Mouse (Mus musculus) forebrain, embryonic 15.5 days (tissue): ENCODE measurements around the gene Gm5565. TPM values are rescaled to one million over a fixed set of nuclear protein-coding genes. Genes with fewer than 3 reads are reported as not detected.
"Not testable (repeated sequence)": the region's sequence is repeated elsewhere in the genome, so short reads cannot be mapped to it uniquely, and the experiment has no call there.

Experiments used
- ATAC-seq: fragments of 200-750 bp; cut with Nextera tagmentation; replicated peaks from 2 replicates; pipeline ENCODE4 v1.8.0; 2017; ENCODE audit warnings: mild to moderate bottlenecking, moderate TSS enrichment, moderate library complexity
- H3K27ac ChIP-seq: fragments of 300-500 bp; sonication (generic); replicated peaks from 2 replicates; pipeline ENCODE4 v1.5.1; 2015; ENCODE audit warnings: mild to moderate bottlenecking, inconsistent platforms
- H3K27me3 ChIP-seq: fragments of 300-500 bp; sonication (generic); 2 replicates; pipeline ENCODE4 v1.6.1; 2015; ENCODE audit warnings: inconsistent platforms
- H3K36me3 ChIP-seq: fragments of 300-500 bp; sonication (generic); 2 replicates; pipeline ENCODE4 v1.6.1; 2015; ENCODE audit warnings: mild to moderate bottlenecking, inconsistent platforms
- H3K4me1 ChIP-seq: fragments of 300-500 bp; sonication (generic); 2 replicates; pipeline ENCODE4 v1.6.1; 2015; ENCODE audit warnings: inconsistent platforms
- H3K4me2 ChIP-seq: fragments of 300-500 bp; sonication (generic); replicated peaks from 2 replicates; pipeline ENCODE4 v1.6.1; 2015; ENCODE audit warnings: mild to moderate bottlenecking, inconsistent platforms
- H3K4me3 ChIP-seq: fragments of 300-500 bp; sonication (generic); 2 replicates; pipeline ENCODE4 v1.5.1; 2015; ENCODE audit warnings: mild to moderate bottlenecking, inconsistent platforms
- H3K9ac ChIP-seq: fragments of 300-500 bp; sonication (generic); replicated peaks from 2 replicates; pipeline ENCODE4 v1.6.1; 2015; ENCODE audit warnings: mild to moderate bottlenecking, inconsistent platforms
- H3K9me3 ChIP-seq: fragments of 300-500 bp; sonication (generic); 2 replicates; pipeline ENCODE4 v1.6.1; 2016; ENCODE audit warnings: inconsistent platforms
- WGBS: fragments of 180-500 bp; shearing (Covaris S2); methylation state at CpG from one replicate; pipeline ENCODE4 v1.1.7; 2015; ENCODE audit warnings: mixed read lengths; 5-methylcytosine and 5-hydroxymethylcytosine counted together
- polyA plus RNA-seq: library from polyadenylated mRNA; unstranded; fragments of >200 nt; fragmentation: Nextera tagmentation; extraction: Ambion mirVana; gene quantifications from 2 replicates; pipeline ENCODE4 v1.2.1, GENCODE M21; 2015

Gene Gm5565
- polyA plus RNA-seq: not detected in 2 replicates

GRCm38 (mm10) chr5:146160439-146160838 lies at the start of gene Gm5565:
Gm5565 (minus strand) TSS chr5:146160539.
- H3K9ac ChIP-seq, H3K27ac ChIP-seq, H3K36me3 ChIP-seq, H3K9me3 ChIP-seq, ATAC-seq, H3K4me1 ChIP-seq, H3K4me3 ChIP-seq, H3K27me3 ChIP-seq, H3K4me2 ChIP-seq: not testable (repeated sequence)
- WGBS: 94% methylated on average over 3 of the region's 3 CpGs

DNA sequence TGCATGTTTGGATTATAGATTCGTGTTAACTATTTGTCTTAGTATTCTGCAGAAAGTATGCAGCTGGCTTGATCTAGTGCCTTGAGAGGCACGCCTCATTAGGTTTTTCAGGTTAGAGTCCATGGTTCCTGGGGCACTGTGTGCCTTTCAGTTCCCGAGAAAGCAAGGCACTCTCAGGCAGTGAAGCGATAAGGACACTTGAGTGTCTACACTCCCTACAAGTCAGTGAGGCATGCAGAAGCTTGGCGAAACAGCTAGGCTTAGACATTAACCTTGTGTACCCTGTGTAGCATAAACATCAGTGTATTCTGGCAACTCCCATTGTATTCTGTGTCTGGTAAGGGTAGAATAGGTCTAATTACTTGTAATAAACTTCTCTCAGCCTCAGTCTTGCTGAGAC lies 45.2 kb upstream of the Gm5565 start:
- no peak for ATAC-seq
- Histone ChIP-seq H3K27me3 (no peaks in the 10 kb centered on the region), H3K9me3 (no peaks in the 10 kb centered on the region), H3K4me3 (no peak overlapping the region), H3K36me3 (peaks cover 85% of the 10 kb centered on the region), H3K27ac (no peak overlapping the region), H3K4me1 (no peaks in the 10 kb centered on the region), H3K4me2 (no peak overlapping the region), H3K9ac (no peak overlapping the region)
- WGBS: 92% methylated on average over 5 of the region's 5 CpGs

DNA sequence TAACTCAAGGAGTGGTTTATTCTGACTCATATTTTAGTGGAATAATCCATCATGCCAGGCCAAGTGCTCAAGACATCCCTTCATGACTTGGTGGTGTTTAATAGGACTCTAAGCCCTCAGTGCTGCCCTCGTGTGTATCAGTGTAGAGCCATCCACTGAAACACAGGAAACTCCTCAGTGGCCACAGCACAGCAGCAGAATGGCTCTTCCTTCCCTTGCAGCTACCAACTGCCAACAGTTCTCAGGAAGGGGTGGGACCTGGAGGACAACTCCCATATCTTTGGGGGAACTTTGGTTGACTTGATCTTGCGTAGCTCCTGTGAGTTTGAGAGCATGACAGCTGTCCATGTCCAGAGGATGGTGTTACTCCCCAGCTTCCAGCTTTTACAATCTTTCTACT lies 43.6 kb upstream of the Gm5565 start:
- Histone ChIP-seq H3K36me3 (peaks cover 74% of the 10 kb centered on the region), H3K9me3 (no peaks in the 10 kb centered on the region), H3K4me1 (no peaks in the 10 kb centered on the region), H3K9ac (no peak overlapping the region), H3K27me3 (no peaks in the 10 kb centered on the region), H3K4me3 (no peak overlapping the region), H3K4me2 (no peak overlapping the region), H3K27ac (no peak overlapping the region)
- 94% methylated on average over 2 of the region's 2 CpGs for WGBS
- no peak for ATAC-seq

DNA sequence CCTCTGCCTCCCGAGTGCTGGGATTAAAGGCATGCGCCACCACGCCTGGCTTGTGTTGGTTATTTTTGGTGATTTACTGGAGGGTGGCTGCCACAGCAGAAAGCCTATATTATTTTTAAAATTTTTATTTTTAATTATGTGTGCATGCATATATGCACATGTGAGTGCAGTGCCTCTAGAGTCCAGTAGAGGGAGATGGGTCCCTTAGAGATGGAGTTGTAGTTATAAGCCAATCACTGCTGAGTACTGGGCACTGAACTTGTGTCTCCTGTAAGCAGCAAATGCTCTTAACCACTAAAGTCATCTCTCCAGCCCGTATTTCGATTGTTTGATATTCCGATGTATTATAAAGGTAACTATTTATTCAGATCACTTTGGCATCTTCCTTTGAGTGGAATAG lies 40.2 kb upstream of the Gm5565 start:
- ATAC-seq: no peak
- WGBS: 95% methylated on average over 6 of the region's 6 CpGs
- H3K9me3 ChIP-seq: no peaks in the 10 kb centered on the region
- H3K4me3 ChIP-seq: no peak overlapping the region
- no peaks in the 10 kb centered on the region for H3K4me1 ChIP-seq
- peaks cover 42% of the 10 kb centered on the region for H3K36me3 ChIP-seq
- no peak overlapping the region for H3K4me2 ChIP-seq
- H3K9ac ChIP-seq: no peak overlapping the region
- no peaks in the 10 kb centered on the region for H3K27me3 ChIP-seq
- H3K27ac ChIP-seq: no peak overlapping the region

- Histone ChIP-seq H3K9me3 (no peaks in the 10 kb centered on the region), H3K27ac (no peak overlapping the region)
- WGBS: 82% methylated on average over 2 of the region's 2 CpGs
These were observed 39.2 kb upstream of the Gm5565 start for GRCm38 (mm10) chr5:146199540-146199939.

GRCm38 (mm10) chr5:146199073-146199472 lies 38.7 kb upstream of the Gm5565 start:
- Histone ChIP-seq H3K36me3 (peaks cover 27% of the 10 kb centered on the region), H3K9ac (no peak overlapping the region), H3K4me3 (no peak overlapping the region), H3K4me1 (no peaks in the 10 kb centered on the region), H3K27me3 (no peaks in the 10 kb centered on the region), H3K27ac (no peak overlapping the region), H3K9me3 (peaks cover 3% of the 10 kb centered on the region; the same call in 1 of the 2 replicates), H3K4me2 (no peak overlapping the region)
- no peak for ATAC-seq

More at GRCm38 (mm10) chr5:146199540-146199939, 39.2 kb upstream of the Gm5565 start:
- Histone ChIP-seq H3K4me2 (no peak overlapping the region), H3K27me3 (no peaks in the 10 kb centered on the region), H3K36me3 (peaks cover 32% of the 10 kb centered on the region), H3K4me3 (no peak overlapping the region), H3K4me1 (no peaks in the 10 kb centered on the region), H3K9ac (no peak overlapping the region)
- ATAC-seq: no peak

- Histone ChIP-seq H3K9ac (no peak overlapping the region), H3K27ac (no peak overlapping the region), H3K9me3 (peaks cover 3% of the 10 kb centered on the region; the same call in 1 of the 2 replicates), H3K4me1 (no peaks in the 10 kb centered on the region), H3K4me3 (no peak overlapping the region), H3K36me3 (no peaks in the 10 kb centered on the region), H3K4me2 (no peak overlapping the region), H3K27me3 (no peaks in the 10 kb centered on the region)
- no peak for ATAC-seq
- 82% methylated on average over 8 of the region's 8 CpGs for WGBS
These were observed 33.0 kb upstream of the Gm5565 start for GRCm38 (mm10) chr5:146193360-146193759.

- no peak overlapping the region for H3K4me3 ChIP-seq
- WGBS: 60% methylated on average over 3 of the region's 3 CpGs
- no peak overlapping the region for H3K4me2 ChIP-seq
- no peaks in the 10 kb centered on the region for H3K27me3 ChIP-seq
- H3K4me1 ChIP-seq: no peaks in the 10 kb centered on the region
- no peaks in the 10 kb centered on the region for H3K36me3 ChIP-seq
- H3K27ac ChIP-seq: no peak overlapping the region
- H3K9ac ChIP-seq: no peak overlapping the region
- no peak for ATAC-seq
- H3K9me3 ChIP-seq: peaks cover 3% of the 10 kb centered on the region; the same call in 1 of the 2 replicates
These were observed 30.3 kb upstream of the Gm5565 start for GRCm38 (mm10) chr5:146190501-146191269.

DNA sequence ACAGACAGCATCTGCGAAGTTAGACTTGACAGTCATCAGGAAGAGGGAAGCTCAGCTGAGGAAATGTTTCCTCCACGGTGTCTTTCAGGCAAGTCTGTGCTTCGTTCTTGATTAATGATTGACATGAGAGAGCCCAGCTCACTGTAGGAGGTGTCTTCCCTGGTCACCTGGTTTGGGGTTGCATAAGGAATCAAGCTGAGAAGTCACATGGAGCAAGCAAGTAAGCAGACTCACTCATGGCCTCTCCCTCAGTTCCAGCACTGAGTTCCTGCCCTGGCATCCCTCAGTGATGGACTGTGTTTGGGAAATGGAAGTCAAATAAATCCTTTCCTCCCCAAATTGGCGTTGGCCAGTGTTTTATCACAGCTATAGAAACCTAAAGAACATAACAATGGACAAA lies 29.8 kb upstream of the Gm5565 start:
- H3K4me2 ChIP-seq: no peak overlapping the region
- WGBS: 71% methylated on average over 4 of the region's 4 CpGs

GRCm38 (mm10) chr5:146188712-146189111 lies 28.4 kb upstream of the Gm5565 start:
- WGBS: 81% methylated on average over 7 of the region's 7 CpGs
- H3K4me3 ChIP-seq: no peak overlapping the region
- ATAC-seq: no peak
- H3K27me3 ChIP-seq: no peaks in the 10 kb centered on the region
- no peak overlapping the region for H3K9ac ChIP-seq
- no peaks in the 10 kb centered on the region for H3K4me1 ChIP-seq
- no peaks in the 10 kb centered on the region for H3K36me3 ChIP-seq
- H3K27ac ChIP-seq: no peak overlapping the region
- no peaks in the 10 kb centered on the region for H3K9me3 ChIP-seq
- H3K4me2 ChIP-seq: no peak overlapping the region

More for the DNA sequence above, 29.8 kb upstream of the Gm5565 start:
- no peak overlapping the region for H3K9ac ChIP-seq
- H3K27ac ChIP-seq: no peak overlapping the region
- no peaks in the 10 kb centered on the region for H3K36me3 ChIP-seq
- no peaks in the 10 kb centered on the region for H3K4me1 ChIP-seq
- peaks cover 3% of the 10 kb centered on the region; the same call in 1 of the 2 replicates for H3K9me3 ChIP-seq
- H3K4me3 ChIP-seq: no peak overlapping the region
- no peaks in the 10 kb centered on the region for H3K27me3 ChIP-seq
- no peak for ATAC-seq

DNA sequence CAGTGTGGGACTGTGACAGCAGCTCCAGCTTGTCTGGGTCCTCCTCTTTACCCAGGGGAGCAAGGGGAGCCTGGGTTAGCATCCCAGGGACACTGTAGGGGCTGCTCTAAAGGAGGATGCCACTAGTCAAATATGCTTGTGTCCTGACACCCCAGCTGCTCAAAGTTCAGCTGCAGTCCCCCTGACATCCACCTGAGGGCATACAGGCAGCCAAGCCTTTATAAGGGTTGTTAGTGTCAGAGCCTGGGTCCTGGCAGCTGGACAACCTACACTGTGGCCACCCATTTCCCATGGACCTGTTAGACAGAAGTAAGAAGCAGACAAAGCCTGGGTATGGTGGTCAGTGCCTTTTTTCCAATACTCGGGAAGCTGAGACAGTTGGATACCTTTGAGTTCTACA lies 27.8 kb upstream of the Gm5565 start:
- Histone ChIP-seq H3K36me3 (no peaks in the 10 kb centered on the region), H3K9me3 (no peaks in the 10 kb centered on the region), H3K4me3 (no peak overlapping the region), H3K4me2 (no peak overlapping the region), H3K4me1 (no peaks in the 10 kb centered on the region), H3K27me3 (no peaks in the 10 kb centered on the region), H3K27ac (no peak overlapping the region), H3K9ac (no peak overlapping the region)
- ATAC-seq: no peak
- WGBS: 97% methylated on average over 1 of the region's 1 CpGs

- not testable (repeated sequence) for H3K9ac ChIP-seq, H3K4me1 ChIP-seq, ATAC-seq, H3K36me3 ChIP-seq, H3K4me2 ChIP-seq, H3K27ac ChIP-seq, H3K27me3 ChIP-seq, H3K4me3 ChIP-seq, H3K9me3 ChIP-seq
- 38% methylated on average over 5 of the region's 5 CpGs for WGBS
These were observed 27.1 kb upstream of the Gm5565 start for GRCm38 (mm10) chr5:146187441-146187840.

DNA sequence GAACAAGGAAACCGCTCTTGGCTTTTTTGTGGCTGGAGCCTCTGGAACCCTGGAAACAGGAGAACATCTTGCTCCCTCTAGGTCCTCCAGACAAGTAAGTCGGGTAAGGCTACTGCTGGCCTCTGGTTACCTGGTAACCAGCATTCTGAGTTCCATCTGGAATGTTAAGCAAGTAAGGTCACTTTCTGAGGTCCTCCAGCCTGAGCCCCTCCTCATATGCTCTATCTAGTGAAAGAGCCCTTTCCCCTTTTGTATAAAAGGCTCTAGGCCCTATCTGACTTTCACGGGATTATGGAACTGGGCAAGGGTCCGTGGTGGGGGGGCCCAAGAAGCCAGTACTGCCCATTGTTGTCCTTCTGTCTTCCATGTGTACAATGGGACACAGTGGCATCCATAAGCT lies 24.9 kb upstream of the Gm5565 start, which contains the start of gene 1700001J03Rik:
TSS of gene 1700001J03Rik (minus strand) at position 101 of the 400 bp plus-strand sequence.
- ATAC-seq, H3K9me3 ChIP-seq, H3K27ac ChIP-seq, H3K36me3 ChIP-seq, H3K9ac ChIP-seq, H3K27me3 ChIP-seq, H3K4me3 ChIP-seq, H3K4me2 ChIP-seq, H3K4me1 ChIP-seq: not testable (repeated sequence)
- 84% methylated on average over 4 of the region's 4 CpGs for WGBS
